Mouse (Mus musculus): ENCODE measurements at regions not wholly inside any gene's neighbourhood (a gene's known extent, or its start where the extent isn't known, plus 50 kb on each side); places are given as distances from the start of the nearest gene placed in this dataset.

DNA sequence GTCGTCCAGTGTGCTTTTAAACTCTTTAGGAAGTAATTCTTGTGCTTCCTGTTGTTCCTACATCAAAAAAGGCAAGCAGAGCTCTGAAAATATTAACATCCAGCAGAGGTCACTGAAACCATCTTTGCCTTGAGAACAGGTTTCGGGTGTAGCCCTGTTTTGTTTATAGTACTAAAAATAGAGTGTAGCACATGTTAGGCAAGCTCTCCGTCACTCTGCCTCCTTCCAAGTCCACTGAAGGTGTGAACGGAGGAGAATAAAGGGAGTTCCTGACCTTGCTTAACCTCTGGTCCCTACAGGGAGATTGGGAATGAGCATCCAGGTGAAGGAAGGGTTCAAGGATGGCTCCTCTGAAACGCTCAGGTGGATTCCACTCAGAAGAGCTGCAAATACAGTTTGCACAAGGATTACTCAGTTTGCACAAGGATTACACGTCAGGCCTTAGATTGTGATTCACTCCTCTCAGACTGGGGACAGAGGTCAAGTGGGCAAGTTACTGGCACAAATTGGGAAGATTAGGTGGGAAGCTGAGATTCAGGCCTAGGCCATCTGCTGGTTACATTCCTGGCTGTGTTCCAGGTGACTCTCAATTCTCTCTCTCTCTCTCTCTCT is 304.5 kb downstream of the Sfmbt2 start:
- TF ChIP-seq USF1 (IDR thresholded peaks at IDR 0.05; ENCODE audit: low read depth) = no peak
- no peak for TF ChIP-seq CTCF (IDR thresholded peaks at IDR 0.05; ENCODE audit: control insufficient read depth, insufficient read depth, insufficient read length)
- no peak for TF ChIP-seq MAX (IDR thresholded peaks at IDR 0.05)
- TF ChIP-seq CEBPB (IDR thresholded peaks at IDR 0.05; ENCODE audit: low read depth) = no peak
- no peak for TF ChIP-seq MYOG (IDR thresholded peaks at IDR 0.05; ENCODE audit: control insufficient read depth, extremely low read depth, insufficient read length)
- no peak for TF ChIP-seq MYOD1 (IDR thresholded peaks at IDR 0.05; ENCODE audit: control insufficient read depth, insufficient read length, low read depth)

Data from C2C12 (cell line).